Mouse (Mus musculus): ENCODE results near the gene Maml3. TPM values are rescaled to one million over a fixed set of nuclear protein-coding genes. Genes with fewer than 3 reads are reported as not detected.
A peak's percentile ranks its signal among the peaks of the same experiment; 100 is the strongest.

Gene Maml3
- polyA plus RNA-seq, 1 experiment from 2014 or later, result 2.6 TPM

DNA sequence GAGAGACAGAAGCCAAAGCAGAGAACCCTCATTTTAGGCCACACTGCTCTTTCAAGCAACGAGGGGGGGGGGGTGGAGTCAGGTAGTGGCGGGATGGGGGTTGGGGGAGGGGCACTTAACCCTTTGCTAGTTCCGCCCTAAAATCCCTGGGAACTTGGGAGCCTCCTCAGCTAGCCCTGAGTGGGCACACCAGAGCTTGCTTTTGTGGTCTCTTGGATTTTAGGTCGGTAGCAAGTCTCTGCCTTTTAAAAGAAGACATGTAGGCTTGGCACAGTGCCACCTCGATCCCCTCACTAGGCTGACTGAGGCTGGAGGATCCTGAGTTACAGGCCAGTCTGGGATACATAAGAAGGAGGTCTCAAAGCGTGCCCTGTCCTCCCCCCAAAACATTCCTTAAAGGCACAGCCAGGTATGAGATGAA, 59.6 kb downstream of the Maml3 start:
- peak overlapping the region; percentile 41 for H3K4me3 ChIP-seq (ENCODE audit: low read depth, low read length)
- peaks cover 44% of the 10 kb centered on the region for H3K4me1 ChIP-seq (ENCODE audit: control insufficient read depth, insufficient read depth, low read length)

DNA sequence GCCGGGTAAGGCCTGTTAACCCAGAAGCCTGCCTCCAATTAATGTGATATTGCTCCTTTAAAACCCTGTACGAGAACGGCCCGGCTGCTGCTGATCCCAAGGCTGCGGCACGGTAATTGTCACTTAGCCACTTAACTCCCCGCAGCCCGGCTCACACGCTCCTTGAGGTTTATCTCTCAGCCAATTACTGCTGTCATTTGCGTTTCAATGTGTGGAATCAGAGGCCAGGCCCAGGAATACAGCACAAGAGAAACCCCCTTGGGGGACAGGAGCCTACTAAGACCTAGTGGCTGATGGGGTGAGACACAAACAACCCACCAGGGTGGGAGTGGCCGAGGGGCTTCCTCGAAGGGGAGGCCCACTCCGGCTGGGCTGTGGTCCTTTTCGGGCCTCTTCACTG, 60.2 kb downstream of the Maml3 start:
- H3K4me3 ChIP-seq (ENCODE audit: low read depth, low read length), result peak overlapping the region; percentile 18

More for the DNA sequence above, 59.6 kb downstream of the Maml3 start:
- Histone ChIP-seq H3K9ac (ENCODE audit: low read depth, low read length) (peak overlapping the region; percentile 49), H3K4me2 (peak overlapping the region; percentile 70), H3K9me3 (replicated peaks; ENCODE audit: control insufficient read depth, low read length) (no peaks in the 10 kb centered on the region), H3K27ac (ENCODE audit: low read depth, low read length) (peak overlapping the region; percentile 93), H3K27me3 (ENCODE audit: control insufficient read depth, insufficient read depth, low read length) (no peaks in the 10 kb centered on the region), H3K36me3 (ENCODE audit: control insufficient read depth, insufficient read depth, low read length) (no peaks in the 10 kb centered on the region)
- 11% methylated on average over 6 of the region's 6 CpGs for WGBS (ENCODE audit: insufficient replicate concordance)
- no peak for ATAC-seq (replicated peaks; ENCODE audit: insufficient number of reproducible peaks, low FRiP score, low TSS enrichment)

GRCm38 (mm10) chr3:52043847-52044246, 61.0 kb downstream of the Maml3 start:
- Histone ChIP-seq H3K27ac (ENCODE audit: low read depth, low read length) (0 out of 2 replicates have a peak overlapping the region, but pooled peaks have one; percentile 93), H3K9me3 (replicated peaks; ENCODE audit: control insufficient read depth, low read length) (no peaks in the 10 kb centered on the region), H3K4me3 (ENCODE audit: low read depth, low read length) (no peak overlapping the region), H3K4me2 (no peak overlapping the region), H3K9ac (ENCODE audit: low read depth, low read length) (no peak overlapping the region), H3K36me3 (ENCODE audit: control insufficient read depth, insufficient read depth, low read length) (no peaks in the 10 kb centered on the region), H3K4me1 (ENCODE audit: control insufficient read depth, insufficient read depth, low read length) (peaks cover 44% of the 10 kb centered on the region), H3K27me3 (ENCODE audit: control insufficient read depth, insufficient read depth, low read length) (no peaks in the 10 kb centered on the region)
- 51% methylated on average over 4 of the region's 4 CpGs for WGBS (ENCODE audit: insufficient replicate concordance)
- no peak for ATAC-seq (replicated peaks; ENCODE audit: insufficient number of reproducible peaks, low FRiP score, low TSS enrichment)

More for the DNA sequence above, 60.2 kb downstream of the Maml3 start:
- Histone ChIP-seq H3K4me1 (ENCODE audit: control insufficient read depth, insufficient read depth, low read length) (peaks cover 44% of the 10 kb centered on the region), H3K4me2 (peak overlapping the region; percentile 70), H3K36me3 (ENCODE audit: control insufficient read depth, insufficient read depth, low read length) (no peaks in the 10 kb centered on the region), H3K27me3 (ENCODE audit: control insufficient read depth, insufficient read depth, low read length) (no peaks in the 10 kb centered on the region), H3K27ac (ENCODE audit: low read depth, low read length) (peak overlapping the region; percentile 93), H3K9me3 (replicated peaks; ENCODE audit: control insufficient read depth, low read length) (no peaks in the 10 kb centered on the region), H3K9ac (ENCODE audit: low read depth, low read length) (peak overlapping the region; percentile 49; the same call in 1 of the 2 replicates)
- no peak for ATAC-seq (replicated peaks; ENCODE audit: insufficient number of reproducible peaks, low FRiP score, low TSS enrichment)
- WGBS (ENCODE audit: insufficient replicate concordance), result 4% methylated on average over 14 of the region's 14 CpGs

GRCm38 (mm10) chr3:52042680-52043079, 62.2 kb downstream of the Maml3 start:
- no peak overlapping the region for H3K9ac ChIP-seq (ENCODE audit: low read depth, low read length)
- no peaks in the 10 kb centered on the region for H3K36me3 ChIP-seq (ENCODE audit: control insufficient read depth, insufficient read depth, low read length)
- H3K4me1 ChIP-seq (ENCODE audit: control insufficient read depth, insufficient read depth, low read length), result peaks cover 39% of the 10 kb centered on the region
- no peak overlapping the region for H3K4me2 ChIP-seq
- no peaks in the 10 kb centered on the region for H3K27me3 ChIP-seq (ENCODE audit: control insufficient read depth, insufficient read depth, low read length)
- no peak overlapping the region for H3K4me3 ChIP-seq (ENCODE audit: low read depth, low read length)
- no peak overlapping the region for H3K27ac ChIP-seq (ENCODE audit: low read depth, low read length)
- 72% methylated on average over 3 of the region's 3 CpGs for WGBS (ENCODE audit: insufficient replicate concordance)
- no peak for ATAC-seq (replicated peaks; ENCODE audit: insufficient number of reproducible peaks, low FRiP score, low TSS enrichment)
- no peaks in the 10 kb centered on the region for H3K9me3 ChIP-seq (replicated peaks; ENCODE audit: control insufficient read depth, low read length)

DNA sequence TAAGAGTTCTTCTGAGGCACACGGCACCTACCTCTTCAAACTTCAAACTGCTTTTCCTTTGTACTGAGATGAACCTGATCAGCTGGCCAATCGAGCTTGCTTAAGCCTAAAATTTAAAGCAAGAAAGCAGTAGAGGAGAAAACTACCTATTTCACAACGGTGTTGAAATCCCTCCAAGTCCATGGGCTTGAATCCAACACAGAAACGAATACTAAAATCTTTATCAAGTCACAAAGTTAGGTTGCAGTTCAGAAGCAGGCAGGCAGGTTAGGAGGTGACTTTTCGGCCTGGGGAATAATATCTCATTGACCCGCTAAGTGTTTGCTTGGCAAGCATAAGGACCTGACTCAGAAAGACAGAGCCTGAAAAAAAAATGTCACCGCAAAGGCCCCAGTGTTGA, 64.9 kb downstream of the Maml3 start:
- Histone ChIP-seq H3K27me3 (ENCODE audit: control insufficient read depth, insufficient read depth, low read length) (no peaks in the 10 kb centered on the region), H3K9me3 (replicated peaks; ENCODE audit: control insufficient read depth, low read length) (no peaks in the 10 kb centered on the region), H3K9ac (ENCODE audit: low read depth, low read length) (no peak overlapping the region), H3K27ac (ENCODE audit: low read depth, low read length) (no peak overlapping the region), H3K4me3 (ENCODE audit: low read depth, low read length) (no peak overlapping the region), H3K36me3 (ENCODE audit: control insufficient read depth, insufficient read depth, low read length) (no peaks in the 10 kb centered on the region), H3K4me1 (ENCODE audit: control insufficient read depth, insufficient read depth, low read length) (peaks cover 22% of the 10 kb centered on the region), H3K4me2 (no peak overlapping the region)
- 82% methylated on average over 7 of the region's 7 CpGs for WGBS (ENCODE audit: insufficient replicate concordance)
- no peak for ATAC-seq (replicated peaks; ENCODE audit: insufficient number of reproducible peaks, low FRiP score, low TSS enrichment)

GRCm38 (mm10) chr3:52037260-52037659, 67.6 kb downstream of the Maml3 start:
- Histone ChIP-seq H3K27me3 (ENCODE audit: control insufficient read depth, insufficient read depth, low read length) (no peaks in the 10 kb centered on the region), H3K4me2 (no peak overlapping the region), H3K9me3 (replicated peaks; ENCODE audit: control insufficient read depth, low read length) (no peaks in the 10 kb centered on the region), H3K36me3 (ENCODE audit: control insufficient read depth, insufficient read depth, low read length) (no peaks in the 10 kb centered on the region), H3K4me1 (ENCODE audit: control insufficient read depth, insufficient read depth, low read length) (peaks cover 17% of the 10 kb centered on the region), H3K4me3 (ENCODE audit: low read depth, low read length) (no peak overlapping the region), H3K9ac (ENCODE audit: low read depth, low read length) (no peak overlapping the region), H3K27ac (ENCODE audit: low read depth, low read length) (no peak overlapping the region)
- ATAC-seq (replicated peaks; ENCODE audit: insufficient number of reproducible peaks, low FRiP score, low TSS enrichment), result no peak
- WGBS (ENCODE audit: insufficient replicate concordance), result 64% methylated on average over 5 of the region's 5 CpGs

GRCm38 (mm10) chr3:52035404-52035803, 69.5 kb downstream of the Maml3 start:
- Histone ChIP-seq H3K4me3 (ENCODE audit: low read depth, low read length) (no peak overlapping the region), H3K27ac (ENCODE audit: low read depth, low read length) (no peak overlapping the region), H3K27me3 (ENCODE audit: control insufficient read depth, insufficient read depth, low read length) (no peaks in the 10 kb centered on the region), H3K4me2 (no peak overlapping the region), H3K9me3 (replicated peaks; ENCODE audit: control insufficient read depth, low read length) (no peaks in the 10 kb centered on the region), H3K36me3 (ENCODE audit: control insufficient read depth, insufficient read depth, low read length) (no peaks in the 10 kb centered on the region), H3K9ac (ENCODE audit: low read depth, low read length) (no peak overlapping the region), H3K4me1 (ENCODE audit: control insufficient read depth, insufficient read depth, low read length) (peaks cover 21% of the 10 kb centered on the region)
- WGBS (ENCODE audit: insufficient replicate concordance), result 42% methylated on average over 8 of the region's 8 CpGs
- ATAC-seq (replicated peaks; ENCODE audit: insufficient number of reproducible peaks, low FRiP score, low TSS enrichment), result no peak

- H3K4me2 ChIP-seq, result peak overlapping the region; percentile 24; the same call in 1 of the 2 replicates
- H3K27ac ChIP-seq (ENCODE audit: low read depth, low read length), result peak overlapping the region; percentile 57
- no peak for ATAC-seq (replicated peaks; ENCODE audit: insufficient number of reproducible peaks, low FRiP score, low TSS enrichment)
- peaks cover 26% of the 10 kb centered on the region for H3K4me1 ChIP-seq (ENCODE audit: control insufficient read depth, insufficient read depth, low read length)
- no peaks in the 10 kb centered on the region for H3K36me3 ChIP-seq (ENCODE audit: control insufficient read depth, insufficient read depth, low read length)
- H3K9me3 ChIP-seq (replicated peaks; ENCODE audit: control insufficient read depth, low read length), result no peaks in the 10 kb centered on the region
- WGBS (ENCODE audit: insufficient replicate concordance), result 26% methylated on average over 14 of the region's 14 CpGs
- no peaks in the 10 kb centered on the region for H3K27me3 ChIP-seq (ENCODE audit: control insufficient read depth, insufficient read depth, low read length)
- peak overlapping the region; percentile 46; the same call in 1 of the 2 replicates for H3K9ac ChIP-seq (ENCODE audit: low read depth, low read length)
- H3K4me3 ChIP-seq (ENCODE audit: low read depth, low read length), result no peak overlapping the region
These were observed 70.9 kb downstream of the Maml3 start for GRCm38 (mm10) chr3:52033857-52034588.

DNA sequence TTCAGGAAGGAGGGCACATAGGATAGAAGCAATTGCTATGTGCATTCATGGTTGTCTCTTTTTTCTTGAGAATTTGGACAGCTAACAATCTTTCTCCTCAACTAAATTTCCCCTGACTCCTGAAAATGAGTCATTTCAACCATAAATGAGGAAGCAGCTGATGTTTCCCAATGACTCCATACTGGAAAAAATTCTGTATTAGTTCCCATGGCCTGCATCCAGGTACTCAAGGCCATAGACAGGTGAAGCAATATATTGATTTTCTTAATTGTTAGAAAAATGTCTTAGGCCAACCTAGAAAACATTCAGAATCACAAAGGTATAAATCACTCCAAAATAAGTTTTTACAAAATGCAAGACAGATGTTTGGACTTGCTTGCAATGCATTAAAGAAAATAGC, 73.5 kb downstream of the Maml3 start:
- Histone ChIP-seq H3K4me1 (ENCODE audit: control insufficient read depth, insufficient read depth, low read length) (peaks cover 26% of the 10 kb centered on the region), H3K27me3 (ENCODE audit: control insufficient read depth, insufficient read depth, low read length) (no peaks in the 10 kb centered on the region), H3K9ac (ENCODE audit: low read depth, low read length) (no peak overlapping the region), H3K4me2 (no peak overlapping the region), H3K27ac (ENCODE audit: low read depth, low read length) (no peak overlapping the region), H3K36me3 (ENCODE audit: control insufficient read depth, insufficient read depth, low read length) (no peaks in the 10 kb centered on the region), H3K4me3 (ENCODE audit: low read depth, low read length) (no peak overlapping the region), H3K9me3 (replicated peaks; ENCODE audit: control insufficient read depth, low read length) (no peaks in the 10 kb centered on the region)
- ATAC-seq (replicated peaks; ENCODE audit: insufficient number of reproducible peaks, low FRiP score, low TSS enrichment), result no peak
